Mouse (Mus musculus): ENCODE measurements around the gene Nkx2-3.

Nkx2-3 gene

DNA sequence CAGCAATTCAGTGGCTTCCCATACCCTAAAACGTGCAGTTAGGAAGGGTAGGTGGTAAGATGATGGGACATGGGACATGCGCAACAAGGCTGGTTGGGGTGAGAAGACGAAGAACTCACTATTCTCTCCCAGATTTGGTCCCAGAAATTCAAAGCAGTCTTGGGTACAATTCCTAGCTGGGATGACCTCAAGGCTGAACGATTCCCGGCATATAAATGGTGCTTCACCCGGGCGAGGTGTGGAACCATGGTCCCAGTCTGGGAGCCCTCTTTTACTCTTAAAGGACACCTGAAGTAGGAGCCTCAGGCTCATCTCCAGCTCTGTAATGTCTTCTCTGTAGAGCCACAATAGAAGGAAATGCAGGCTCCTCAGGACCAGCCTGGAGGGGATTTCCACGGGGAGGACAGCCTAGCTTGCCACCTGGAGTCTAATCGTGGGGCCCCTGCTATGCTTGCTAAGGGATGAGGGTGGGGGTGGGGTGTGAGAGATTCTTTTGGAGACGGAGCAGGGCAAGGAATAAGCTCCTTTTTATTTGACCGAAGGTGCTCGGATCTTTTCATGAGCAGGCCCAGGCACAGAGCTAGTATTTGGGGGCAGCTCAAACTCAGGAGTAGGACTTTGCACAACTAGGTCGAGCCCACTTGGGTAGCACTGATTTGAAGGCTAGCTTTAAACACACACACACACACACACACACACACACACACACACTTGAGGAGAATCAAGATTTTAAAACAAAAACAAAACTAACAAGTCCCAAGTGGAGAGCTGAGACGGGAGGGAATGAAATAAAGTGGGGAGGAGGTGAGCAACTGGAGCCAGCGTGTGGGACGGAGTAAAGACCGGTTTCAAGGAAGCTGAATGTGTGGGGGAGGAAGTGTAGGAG, 6.2 kb upstream of the Nkx2-3 start:
- DNase-seq (ENCODE audit: low spot score): no peak

DNA sequence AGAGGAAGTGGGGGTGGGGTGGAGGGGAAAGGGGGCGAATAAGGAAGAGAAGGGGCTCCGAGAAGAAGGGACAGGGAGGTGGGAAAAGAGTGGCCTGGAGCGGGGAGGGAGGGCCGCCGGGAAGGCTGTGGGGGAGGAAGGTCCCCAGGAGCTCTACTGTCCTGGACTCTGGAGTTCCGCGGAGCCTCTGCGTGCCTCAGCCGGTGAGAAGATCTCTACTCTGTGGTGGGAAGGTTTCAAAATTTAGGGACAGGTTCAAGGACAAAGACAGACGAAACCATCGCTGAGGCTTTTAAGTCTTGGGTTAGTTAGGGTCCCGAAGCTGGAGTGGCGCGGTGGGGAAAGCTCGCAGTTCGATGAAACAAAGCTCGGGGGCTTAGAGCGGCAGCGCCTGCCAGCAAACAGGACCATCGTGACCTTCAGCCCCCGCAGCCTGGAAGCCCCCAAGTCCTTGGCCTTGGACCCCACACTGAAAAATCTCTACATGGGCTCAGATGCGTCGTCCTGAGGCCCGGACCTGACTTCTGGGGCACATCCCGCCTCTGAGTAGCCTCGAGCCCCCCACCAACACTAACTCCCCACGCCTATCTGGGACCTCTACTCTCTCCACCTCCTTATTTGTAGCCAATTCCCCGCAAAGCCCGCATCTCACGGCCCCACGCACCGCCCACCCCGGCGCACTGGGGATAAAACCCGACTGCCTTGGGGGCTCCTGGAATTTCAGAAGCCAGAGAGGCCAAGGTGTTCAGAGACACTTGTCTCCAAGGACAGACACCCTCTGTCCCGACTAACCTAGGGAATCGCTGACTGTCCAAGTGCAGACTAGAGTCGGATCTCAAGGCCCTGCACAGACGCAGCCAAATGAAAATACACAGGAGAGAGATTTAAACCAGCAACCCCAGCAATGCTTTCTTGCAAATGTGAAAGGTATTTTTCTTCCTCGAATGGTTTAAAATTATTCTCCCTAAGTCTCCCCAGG, 5.3 kb upstream of the Nkx2-3 start:
- no peak for DNase-seq (ENCODE audit: low spot score)

DNA sequence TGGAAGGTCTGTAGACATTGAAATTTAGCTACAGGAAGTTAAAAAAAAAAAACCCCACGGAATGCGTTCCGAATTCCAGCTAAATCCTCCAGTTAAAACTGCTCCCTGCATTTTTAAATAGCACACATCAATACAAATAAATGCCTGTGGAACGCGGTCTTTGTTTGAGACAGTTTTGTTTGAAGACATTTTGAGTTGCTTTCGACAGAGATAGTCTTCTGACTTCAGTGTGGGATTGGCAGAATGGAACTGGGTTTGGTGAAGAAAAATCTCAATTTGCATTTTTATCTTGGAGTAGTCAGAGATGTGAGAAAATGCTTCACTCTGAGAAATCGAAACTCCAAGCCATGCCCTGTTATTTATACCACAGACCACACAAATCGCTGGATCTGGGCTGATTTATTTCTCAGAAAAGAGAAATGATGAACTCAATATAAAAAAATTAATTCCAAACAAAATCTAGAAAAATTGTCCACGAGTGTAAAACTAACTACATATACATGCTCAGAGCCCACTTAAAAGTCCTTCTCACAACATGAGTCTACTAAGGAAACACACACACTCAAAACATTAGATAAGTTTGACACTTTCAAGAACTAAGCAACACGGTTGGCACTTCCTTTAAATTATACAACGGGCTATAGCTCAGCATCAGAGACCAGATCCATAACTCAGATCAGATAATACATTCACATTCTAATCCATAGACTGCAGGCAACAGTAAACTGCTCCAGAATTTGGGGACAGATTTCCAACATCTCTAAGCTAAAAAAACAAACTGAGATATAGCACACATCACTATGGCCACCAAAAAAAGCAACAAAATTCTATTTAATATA, 4.1 kb upstream of the Nkx2-3 start:
- DNase-seq (ENCODE audit: low spot score): no peak

DNA sequence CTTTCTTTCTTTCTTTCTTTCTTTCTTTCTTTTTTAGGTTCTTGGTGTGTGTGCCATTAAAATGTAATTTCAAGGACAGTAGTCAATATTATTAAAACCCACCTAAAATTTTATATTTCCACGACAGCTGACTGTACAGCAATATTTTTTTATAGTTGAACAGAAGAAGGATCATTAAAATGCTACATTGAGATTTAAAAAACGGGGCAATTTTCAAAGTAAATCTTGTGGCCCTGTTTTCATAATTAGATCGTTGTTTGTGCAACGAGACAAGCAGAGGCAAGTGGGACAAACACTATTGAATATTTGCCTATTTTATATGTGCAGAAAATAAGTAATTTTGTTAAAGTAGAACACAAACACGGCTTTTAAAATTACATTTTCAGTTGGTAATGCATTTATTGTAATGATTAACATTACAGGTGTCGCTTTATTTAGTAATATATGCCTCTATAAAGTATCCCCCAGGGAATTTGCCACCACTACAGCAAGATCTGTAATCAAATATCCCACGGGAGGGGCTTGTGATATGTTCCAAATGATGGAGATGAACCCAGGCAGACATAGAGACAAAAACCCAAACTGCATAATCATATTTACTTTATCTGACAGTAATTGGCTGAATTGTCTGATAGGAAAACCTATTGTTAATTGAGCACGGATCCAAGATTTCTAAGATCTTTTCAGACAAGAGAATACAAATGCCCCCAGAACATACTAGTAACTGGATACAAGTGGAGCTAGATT, 3.2 kb upstream of the Nkx2-3 start:
- no peak for DNase-seq (ENCODE audit: low spot score)

DNA sequence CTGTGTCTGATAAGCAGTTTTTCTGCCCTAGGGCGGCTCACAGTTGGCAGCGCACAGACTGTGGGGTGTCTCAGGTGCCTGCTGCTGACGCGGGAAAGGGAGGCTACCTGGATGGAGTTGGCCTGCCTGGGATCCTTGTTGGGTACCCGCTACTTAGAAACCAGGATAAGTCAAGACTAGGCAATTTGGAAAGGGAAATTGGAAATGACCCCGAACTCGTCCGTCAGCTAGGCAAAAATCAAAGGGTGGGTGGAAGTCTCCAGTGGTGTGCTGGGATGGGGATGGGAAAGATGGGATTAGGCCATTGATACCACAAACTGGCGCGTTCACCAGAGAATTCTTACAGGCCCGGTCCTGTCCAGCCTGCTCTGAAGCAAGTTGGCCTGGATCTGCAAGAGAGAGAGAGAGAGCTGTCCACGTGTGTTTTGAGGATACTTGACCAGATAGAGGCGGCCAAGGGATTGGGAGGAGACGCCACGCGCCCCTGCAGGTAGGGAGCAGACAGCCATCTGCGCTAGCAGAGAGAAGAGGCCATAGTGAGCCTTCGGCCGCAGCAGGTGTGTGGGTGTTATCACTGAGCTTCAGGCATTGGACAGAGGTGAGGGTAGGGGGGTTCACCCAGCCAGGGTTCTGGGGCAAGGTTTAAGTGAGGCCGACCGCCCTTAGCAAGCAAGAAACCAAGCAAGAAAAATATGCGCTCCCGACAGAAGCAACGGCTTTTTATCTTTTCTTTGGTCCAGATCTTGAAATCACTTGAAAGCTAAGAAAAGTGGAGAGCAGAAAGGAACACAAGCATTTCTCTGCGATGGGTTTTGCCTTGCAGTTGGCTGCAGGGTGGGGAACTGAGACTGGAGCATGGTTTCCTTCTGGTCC, 2.4 kb upstream of the Nkx2-3 start:
- no peak for DNase-seq (ENCODE audit: low spot score)

DNA sequence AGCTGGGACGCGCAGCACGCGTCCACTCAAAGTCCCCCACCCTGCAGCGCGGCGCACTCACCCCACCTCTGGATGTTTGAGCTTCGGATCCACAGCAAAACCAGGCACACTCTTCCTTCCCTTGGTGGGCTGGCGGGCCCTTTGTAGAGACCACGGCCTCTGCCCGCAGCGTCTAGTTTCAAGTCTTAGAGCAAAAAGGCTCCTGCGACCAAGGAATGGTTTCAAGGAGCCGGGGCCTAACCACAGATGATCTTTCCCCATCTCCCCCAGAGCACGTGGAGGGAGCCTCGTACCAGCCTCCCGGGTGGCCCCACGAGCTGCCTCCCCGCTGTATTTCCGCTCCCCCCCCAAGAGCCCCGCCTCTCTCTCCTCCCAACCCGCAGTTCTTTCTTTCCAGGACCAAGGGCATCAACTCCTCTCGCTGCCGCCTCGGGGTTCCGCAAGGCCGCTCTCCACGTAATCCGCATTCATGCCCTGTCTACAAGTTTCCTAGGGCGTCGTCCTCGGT, 1.7 kb upstream of the Nkx2-3 start:
- no peak for DNase-seq (ENCODE audit: low spot score)

DNA sequence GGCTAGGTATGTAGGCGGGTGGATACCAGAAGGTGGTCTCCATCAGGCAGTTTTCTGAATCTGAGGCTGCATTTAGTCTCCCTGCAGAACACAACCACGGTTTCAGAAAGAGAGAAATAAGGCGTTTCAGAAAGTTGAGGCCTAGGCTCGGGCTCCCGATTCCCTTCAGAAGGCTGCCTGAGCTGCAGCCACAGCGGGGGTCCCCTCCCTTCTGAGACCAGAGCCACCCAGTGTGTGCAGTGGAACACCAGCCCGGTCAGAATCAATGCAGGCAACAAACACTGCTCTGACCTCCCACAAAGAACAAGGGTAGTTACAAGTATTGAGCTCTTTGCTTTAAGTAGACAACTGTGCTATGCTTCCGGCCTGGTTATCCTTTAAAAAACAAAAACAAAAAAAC, 1.0 kb upstream of the Nkx2-3 start:
- DNase-seq (ENCODE audit: low spot score): no peak

DNA sequence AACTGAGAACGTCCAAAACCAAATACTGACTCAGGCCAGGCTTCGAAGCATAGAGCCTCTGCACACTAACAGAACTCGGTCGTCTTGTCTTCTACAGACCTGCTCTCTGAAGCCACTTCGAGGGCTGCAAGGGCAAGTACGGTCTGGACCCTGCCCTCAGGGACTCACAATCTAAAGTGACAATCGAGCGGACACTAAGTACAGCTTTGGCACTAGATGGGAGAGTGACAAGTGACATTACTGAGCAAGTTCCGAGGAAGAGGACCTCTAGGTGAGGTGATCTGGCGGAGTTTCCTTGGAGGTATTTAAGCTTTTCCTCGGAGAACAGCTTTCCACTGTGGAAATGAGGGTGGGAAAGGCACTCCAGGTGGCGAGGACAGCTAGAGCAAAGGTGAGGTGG, 564 bp upstream of the Nkx2-3 start:
- no peak for DNase-seq (ENCODE audit: low spot score)

DNA sequence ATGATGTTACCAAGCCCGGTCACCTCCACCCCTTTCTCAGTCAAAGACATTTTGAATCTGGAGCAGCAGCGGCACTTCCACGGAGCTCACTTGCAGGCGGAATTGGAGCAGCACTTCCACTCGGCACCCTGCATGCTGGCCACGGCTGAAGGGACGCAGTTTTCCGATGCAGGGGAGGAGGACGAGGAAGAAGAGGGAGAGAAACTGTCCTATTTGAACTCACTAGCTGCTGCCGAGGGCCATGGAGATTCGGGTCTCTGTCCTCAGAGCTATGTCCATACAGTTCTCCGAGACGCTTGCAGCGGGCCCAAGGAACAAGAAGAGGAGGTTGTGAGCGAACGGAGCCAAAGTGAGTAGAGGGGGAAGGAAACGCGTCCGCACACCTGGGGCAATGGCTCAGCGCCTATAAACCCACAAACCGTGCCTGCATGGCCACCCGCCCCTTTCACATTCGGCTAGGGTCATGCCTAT, 411 bp downstream of the Nkx2-3 start:
- no peak for DNase-seq (ENCODE audit: low spot score)

DNA sequence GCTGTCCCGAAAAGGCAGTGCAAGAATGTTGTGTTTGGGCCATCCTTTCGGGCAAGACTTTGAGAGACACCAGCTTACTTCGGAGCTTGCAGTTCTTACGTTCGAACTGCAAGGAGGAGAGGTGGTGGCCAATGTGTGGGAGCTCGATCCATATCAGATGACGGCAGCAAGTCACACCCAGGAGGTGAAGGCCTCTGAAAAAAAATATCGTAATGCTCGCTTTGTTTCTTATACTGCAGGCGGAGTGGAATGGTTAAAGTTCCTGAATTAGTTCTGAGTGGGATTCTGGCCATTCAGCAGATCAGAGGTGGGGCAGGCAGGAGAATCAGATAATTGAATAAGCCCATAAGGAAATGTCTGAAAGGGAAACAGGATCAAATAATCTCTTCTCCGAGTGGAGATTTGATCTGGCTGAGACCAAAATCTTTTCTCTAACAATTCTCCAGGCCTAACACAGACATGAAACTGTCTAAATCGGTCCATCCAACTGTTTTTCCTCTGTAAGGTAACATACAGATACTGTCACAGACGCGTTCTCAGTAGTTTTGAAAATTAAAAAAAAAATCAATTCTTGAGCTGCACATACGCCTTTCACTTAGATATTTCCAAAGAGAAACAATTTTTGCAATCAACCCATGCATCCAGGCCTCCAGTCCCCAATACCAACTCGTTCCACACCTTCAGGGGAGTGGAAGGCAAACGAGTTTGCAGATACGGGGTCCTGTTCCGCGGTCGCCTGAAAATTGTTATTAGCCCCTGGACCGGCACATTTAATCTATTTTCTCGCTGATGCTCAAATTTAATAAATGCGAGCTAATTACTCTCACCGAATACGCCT, 1.4 kb downstream of the Nkx2-3 start:
- DNase-seq (ENCODE audit: low spot score): no peak

DNA sequence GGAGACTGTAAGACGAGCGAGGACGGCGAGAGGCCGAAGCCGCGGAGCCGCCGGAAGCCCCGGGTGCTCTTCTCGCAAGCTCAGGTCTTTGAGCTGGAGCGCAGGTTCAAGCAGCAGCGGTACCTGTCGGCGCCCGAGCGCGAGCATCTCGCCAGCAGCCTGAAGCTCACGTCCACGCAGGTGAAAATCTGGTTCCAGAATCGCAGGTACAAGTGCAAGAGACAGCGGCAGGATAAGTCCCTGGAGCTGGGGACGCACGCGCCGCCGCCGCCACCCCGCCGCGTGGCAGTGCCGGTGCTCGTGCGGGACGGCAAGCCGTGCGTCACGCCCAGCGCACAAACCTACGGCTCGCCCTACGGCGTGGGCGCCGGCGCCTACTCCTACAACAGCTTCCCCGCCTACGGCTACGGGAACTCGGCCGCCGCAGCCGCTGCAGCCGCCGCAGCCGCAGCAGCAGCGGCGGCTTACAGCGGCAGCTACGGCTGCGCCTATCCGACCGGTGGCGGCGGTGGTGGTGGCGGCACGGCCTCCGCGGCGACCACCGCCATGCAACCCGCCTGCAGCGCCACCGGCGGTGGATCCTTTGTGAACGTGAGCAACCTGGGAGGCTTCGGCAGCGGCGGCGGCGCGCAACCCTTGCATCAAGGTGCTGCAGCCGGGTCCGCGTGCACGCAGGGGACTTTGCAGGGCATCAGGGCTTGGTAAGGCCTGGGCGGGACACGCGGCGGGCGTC, 2.4 kb downstream of the Nkx2-3 start:
- no peak for DNase-seq (ENCODE audit: low spot score)

DNA sequence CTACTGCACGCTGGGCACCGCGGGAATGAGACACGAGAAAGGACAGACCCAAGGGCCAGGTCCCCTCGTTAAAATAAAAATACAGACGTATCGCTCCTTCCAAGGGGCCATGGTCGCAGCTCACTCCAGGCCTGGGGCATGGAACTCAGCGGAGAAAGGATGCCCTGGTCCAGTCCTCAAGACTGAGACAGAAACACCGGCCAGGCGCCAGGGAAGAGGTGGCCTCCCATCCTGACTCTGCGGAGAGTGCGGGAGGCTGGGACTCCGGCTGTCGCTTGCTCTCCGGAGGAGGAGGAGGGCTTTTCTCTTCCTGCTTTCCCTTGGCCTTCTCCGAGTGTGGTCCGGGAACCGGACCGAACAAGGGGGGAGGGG, 2.9 kb downstream of the Nkx2-3 start:
- no peak for DNase-seq (ENCODE audit: low spot score)

DNA sequence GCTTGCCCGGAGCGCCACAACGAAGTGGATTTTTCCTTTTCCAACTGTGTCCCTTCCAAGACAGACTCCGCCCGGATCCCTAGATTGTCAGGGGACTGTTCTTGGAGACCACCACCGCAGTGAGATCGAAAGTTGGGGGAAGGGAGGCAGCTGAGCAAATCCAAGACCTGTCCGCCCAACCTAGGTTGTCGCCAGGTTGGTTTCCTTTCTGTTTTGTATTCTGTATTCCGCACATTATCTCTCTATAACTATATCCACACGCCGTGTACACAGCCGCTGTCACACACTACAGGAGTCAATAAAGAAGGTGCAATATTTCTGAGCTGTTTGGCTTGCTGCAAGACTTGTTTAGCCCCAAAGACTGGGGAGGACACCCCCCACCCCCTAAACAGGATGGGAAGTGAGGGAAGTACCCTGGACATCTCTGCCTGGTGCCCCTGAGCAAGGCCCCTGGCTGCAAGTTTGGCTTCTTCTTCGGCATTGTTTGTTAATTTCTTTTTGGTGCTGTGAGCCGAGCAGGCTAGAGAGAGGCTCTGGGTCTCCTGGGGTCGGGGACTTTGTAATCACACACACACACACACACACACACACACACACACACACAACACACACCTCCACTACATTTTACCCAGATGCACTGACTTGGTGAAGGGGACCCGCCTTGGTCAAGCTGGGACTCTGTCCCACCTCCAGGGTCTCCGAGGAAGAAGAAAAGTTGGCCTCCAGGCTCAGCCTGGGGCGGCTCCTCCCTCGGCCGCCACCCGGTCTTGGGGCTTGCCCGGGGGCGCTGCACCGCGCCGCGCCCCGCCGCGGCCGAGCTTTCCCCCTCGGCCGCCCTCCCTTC, 3.7 kb downstream of the Nkx2-3 start:
- no peak for DNase-seq (ENCODE audit: low spot score)

DNA sequence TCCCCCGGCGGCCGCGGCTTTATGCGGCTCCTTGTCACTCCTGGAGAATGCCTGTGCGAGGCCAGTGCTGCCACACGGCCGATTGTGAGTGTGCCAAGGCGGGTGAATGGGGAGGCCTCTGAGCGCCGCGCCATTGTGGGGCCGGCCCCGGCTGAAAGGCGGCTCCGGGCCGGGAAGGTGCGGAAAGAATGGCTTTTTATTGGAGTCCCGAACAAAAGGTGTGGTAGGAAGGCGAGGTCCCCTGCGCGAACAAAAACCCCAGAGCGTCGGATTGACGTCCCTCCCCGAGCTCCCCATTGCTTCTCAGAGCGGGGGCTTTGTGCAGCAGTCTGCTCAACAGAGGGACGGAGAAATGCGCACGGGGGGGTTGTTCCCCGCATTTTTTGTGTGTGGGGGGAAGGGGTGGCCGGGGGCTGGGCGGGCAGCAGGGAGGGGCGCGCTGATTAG, 4.3 kb downstream of the Nkx2-3 start:
- no peak for DNase-seq (ENCODE audit: low spot score)

DNA sequence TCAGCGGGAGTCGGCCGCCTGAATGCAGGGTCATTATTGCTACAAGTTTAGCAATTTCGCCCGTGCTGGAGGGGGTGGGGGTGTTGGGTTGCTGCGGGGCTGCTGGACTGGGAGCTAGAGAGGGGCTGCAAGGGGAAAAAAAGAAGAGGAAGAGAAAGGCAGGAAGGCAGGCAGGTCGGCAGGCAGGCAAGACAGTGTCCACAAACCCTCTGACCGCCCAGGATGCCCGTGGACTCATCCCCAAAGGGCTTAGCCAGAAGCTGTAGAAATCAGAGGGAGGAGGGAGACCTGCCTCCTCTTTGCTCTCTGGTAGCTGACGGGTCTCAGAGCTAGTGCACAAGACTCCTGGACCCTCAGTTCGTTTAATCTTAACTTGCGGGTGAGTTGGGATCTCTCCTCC, 4.8 kb downstream of the Nkx2-3 start:
- no peak for DNase-seq (ENCODE audit: low spot score)

DNA sequence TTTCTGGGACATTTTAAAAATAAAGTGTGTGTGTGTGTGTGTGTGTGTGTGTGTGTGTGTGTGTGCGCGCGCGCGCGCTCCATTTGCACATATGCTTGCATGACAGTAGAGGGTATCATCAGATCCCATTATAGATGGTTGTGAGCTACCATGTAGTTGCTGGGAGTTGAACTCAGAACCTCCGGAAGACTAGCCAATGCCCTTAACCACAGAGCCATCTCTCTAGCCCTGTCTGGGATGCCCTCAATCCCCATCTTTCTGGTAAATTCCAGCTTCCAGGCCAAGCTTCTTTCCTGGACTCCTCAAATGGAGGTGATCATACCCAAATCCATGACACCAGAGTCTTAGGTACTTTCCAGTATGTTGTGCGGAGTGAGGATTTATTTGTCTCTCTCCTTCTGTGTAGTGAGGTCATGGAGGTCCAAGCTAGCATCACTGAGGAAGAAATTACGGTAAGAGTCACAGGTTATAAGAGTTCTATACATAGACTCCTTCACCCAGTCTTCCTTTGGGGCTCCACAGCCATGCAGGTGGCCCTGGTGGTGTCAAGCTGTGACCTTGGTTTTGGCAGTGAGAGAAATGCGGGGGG, 5.7 kb downstream of the Nkx2-3 start:
- no peak for DNase-seq (ENCODE audit: low spot score)

DNA sequence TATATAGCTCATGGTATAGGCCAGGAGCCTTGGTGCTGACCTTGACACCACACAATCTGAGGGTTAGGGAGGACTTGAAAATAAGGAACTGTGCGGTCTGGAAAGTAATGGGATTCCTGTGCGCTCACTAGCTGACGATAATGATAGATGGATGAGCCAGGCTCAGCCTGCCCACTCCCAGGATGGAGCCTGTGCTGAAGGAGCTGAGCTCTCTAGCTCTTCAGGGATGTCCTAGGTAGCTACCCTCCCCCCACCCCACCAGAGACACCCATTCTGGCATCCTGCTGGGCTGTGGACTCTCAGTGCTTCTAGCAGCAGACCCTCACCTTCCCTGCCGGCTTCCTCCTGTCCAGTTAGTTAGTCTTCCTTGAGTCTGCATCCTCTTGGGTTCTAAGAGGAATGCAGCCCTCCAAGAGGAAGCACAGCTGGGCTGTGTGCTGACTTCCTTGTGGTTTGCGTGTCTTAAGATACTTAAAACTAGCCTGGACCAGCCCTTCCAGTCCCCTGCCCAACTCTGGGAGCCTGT, 6.4 kb downstream of the Nkx2-3 start:
- DNase-seq (ENCODE audit: low spot score): no peak
